ENCODE assay signal across 7 mouse cellular contexts in genomic region chr16:73098760-73099159, GRCm38 (mm10).
DNase-seq lines count a peak whose midpoint lies in the region; TF ChIP-seq lines count a peak whose summit lies in the region.

No protein-coding gene starts in this region.

- DNase-seq in left cerebral cortex, adult 2 months (ENCODE audit: extremely low spot score in 1 of 2, low spot score in 2 of 2): no peak
- no peak for DNase-seq in left cerebral cortex, postnatal 36 days (ENCODE audit: low spot score in 2 of 2)
- peak; percentile 3 for DNase-seq in NIH3T3 (ENCODE audit: low read depth)
- peak; percentile 13 to 38 for DNase-seq in cerebellum, postnatal 36 days
- DNase-seq in limb, embryonic 10.5 days (ENCODE audit: low spot score): no peak
- no peak for DNase-seq in thymus, postnatal 4 days
- no peak for DNase-seq in natural killer cell, adult 2 months (ENCODE audit: low spot score in 2 of 2)

- TF ChIP-seq CTCF in left cerebral cortex, adult 2 months (IDR thresholded peaks at IDR 0.05): peak; percentile 64

- WGBS in limb, embryonic 10.5 days: 24% methylated on average over 4 of the region's 4 CpGs

- H3K36me3 ChIP-seq in limb, embryonic 10.5 days: no peaks in the 10 kb centered on the region

- no peak overlapping the region for H3K27ac ChIP-seq in left cerebral cortex, adult 2 months
- peak overlapping the region; percentile 50; the same call in 1 of the 2 replicates for H3K27ac ChIP-seq in limb, embryonic 10.5 days

- no peaks in the 10 kb centered on the region for H3K27me3 ChIP-seq in limb, embryonic 10.5 days (ENCODE audit: low read depth, poor library complexity, severe bottlenecking)

- no peak overlapping the region for H3K4me3 ChIP-seq in left cerebral cortex, adult 2 months
- H3K4me3 ChIP-seq in limb, embryonic 10.5 days: no peak overlapping the region

- H3K4me1 ChIP-seq in limb, embryonic 10.5 days: peaks cover 51% of the 10 kb centered on the region

- no peaks in the 10 kb centered on the region for H3K9me3 ChIP-seq in limb, embryonic 10.5 days (replicated peaks)

- intact Hi-C loops in left cerebral cortex, adult 2 months (cut with DNase I): loop anchor here (2.0 to 10.0 kb wide), 3 partner anchors 1314 to 1704 kb away; no protein-coding TSS in a partner anchor
- intact Hi-C loops in left cerebral cortex, postnatal 36 days (cut with DNase I): loop anchor here (5.0 kb wide), 1 partner anchor 1314 kb away; the partner anchor contains the start of gene Robo2

Comparison
In these comparisons a context has a peak if more than half of its experiments do, and no peak if none do; other contexts are left out.
1. DNase-seq: peak in NIH3T3 (single experiment) and cerebellum, postnatal 36 days (2 of 2); none in left cerebral cortex, adult 2 months (0 of 2), left cerebral cortex, postnatal 36 days (0 of 2), limb, embryonic 10.5 days (single experiment), thymus, postnatal 4 days (single experiment) and natural killer cell, adult 2 months (0 of 2).